Mouse (Mus musculus) WW6 (cell line): Measurements from ENCODE around the gene Abracl.

ENCODE experiments used
- DNase-seq: peaks from one replicate; pipeline ENCODE4 v3.0.0-alpha.2; 2013; ENCODE audit warnings: low read depth, low spot score

Gene Abracl

DNA sequence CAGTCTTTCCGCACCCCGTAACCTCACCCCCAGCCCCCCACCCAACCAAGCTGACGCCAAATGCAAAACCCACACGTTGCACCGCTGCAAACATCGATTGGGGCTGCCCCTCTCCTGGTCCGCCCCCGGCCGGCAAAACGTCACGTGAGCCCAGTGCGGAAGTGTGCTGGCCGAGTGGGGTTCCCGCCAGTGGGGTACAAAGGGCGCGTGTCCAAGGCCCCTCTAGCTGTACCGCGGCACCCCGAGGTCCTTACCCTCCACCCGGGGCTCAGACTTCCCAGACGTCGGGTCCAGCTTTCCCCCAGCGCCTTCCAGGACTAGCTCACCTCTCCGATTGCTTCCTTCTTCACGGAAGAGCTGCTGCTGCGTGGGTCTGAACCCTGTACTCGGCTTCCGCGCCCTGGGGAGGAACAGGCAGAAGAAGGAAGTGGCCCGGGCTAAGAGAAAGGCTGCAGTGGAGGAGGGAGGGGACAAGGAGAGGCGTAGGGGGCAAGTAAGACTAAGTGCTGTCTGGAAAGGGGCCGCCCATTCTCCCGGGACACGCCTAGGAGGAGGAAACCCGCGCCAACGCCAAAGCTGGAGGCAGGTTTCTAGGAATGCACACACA, at the start of gene Abracl:
Gene Abracl (minus strand): TSS at position 548 of the 607 bp plus-strand sequence.
- DNase-seq = peak; percentile 62

DNA sequence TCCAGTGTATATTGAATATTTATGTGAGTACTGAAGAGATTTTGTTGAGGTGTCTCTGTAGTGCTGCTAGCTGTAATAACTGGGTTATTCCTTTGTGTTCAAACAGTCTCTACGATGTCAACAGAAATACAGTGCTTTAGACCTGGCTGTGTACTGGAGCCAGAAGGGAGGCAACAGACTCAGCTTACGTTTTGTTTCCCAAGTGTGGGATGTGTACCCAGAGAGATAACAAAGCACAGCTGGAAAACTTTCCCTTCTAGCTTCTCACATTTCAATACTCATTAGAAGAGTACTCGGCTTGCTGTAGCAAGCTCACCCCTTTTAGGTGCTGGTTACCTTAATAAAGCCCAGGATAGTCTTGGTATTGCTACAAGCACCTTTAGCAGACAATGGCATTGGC, 49.8 kb upstream of the Abracl start:
- no peak for DNase-seq

DNA sequence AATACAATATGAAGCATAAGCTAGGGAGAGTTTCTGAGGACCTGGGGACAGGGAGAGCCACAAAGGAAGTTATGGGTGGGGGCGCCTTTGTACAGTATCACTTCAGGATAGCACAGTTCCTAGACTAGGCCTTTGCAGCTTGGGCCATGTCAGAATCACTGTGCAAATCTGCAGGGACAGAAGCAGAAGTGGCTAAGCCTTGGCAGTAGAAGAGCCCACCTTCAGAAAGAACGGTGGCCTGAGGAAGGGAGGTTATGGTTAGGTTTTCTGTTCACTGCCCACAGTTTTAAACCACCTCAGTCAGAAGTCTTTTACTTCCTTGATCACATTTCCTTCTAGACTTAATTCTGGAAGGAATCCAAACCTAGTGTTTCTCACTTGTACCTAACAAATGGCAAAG, 47.5 kb upstream of the Abracl start:
- DNase-seq = no peak

DNA sequence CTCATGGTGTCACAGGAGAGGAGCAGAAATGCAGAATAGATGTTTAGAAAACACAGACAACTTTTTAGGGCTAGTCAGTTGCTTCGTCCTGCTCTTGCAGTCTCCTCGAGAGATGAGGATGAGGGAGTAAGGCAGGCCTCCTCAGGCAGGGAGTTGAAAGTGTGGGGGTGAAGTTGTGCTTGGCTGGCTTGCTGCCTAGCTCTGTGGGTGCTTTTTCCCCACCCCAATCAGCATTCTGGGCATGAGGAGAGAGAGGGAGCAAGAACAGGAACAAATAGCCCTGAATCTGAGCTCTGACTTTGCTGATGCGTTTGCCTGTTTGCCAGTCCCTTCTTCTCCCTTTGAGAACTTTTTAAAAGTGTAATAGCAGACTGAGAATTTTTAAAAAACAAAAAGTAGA, 47.1 kb upstream of the Abracl start:
- no peak for DNase-seq

DNA sequence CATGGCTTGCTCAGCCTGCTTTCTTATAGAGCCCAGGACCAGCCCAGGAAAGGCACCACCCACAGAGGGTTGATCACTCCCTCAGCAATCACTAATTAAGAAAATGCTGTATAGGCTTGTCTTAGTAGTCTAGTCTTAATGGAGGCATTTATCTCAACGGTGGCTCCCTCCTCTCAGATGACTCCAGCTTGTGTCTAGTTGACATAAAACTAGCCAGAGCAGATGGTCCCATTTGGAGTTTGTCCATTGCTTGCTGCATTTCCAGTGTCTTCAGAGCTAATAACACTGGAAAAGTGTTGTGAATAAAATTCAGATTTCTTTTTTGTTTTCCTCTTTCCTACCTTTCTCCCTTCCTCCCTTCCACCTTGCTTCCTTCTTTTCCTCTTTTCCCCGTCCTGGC, 46.5 kb upstream of the Abracl start:
- no peak for DNase-seq

DNA sequence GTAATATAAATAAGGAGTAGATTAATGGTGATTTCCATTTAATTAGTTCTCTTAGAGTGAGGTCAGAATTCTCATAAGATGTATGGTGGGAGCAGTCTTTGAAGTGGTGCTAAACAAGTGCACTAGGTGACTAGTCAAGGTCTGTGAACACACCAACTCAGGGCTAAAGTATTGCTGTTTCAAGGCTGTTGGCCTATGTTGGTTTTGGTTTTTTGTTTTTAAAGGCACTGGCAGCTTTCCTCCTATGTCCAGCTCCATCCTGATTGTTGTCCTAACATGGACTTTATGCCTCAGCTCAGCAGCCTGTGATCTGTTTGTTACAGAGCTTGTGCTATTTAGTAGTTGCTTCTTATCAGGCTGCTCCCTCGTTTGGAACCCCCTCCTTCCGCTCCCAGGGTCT, 45.8 kb upstream of the Abracl start:
- no peak for DNase-seq

DNA sequence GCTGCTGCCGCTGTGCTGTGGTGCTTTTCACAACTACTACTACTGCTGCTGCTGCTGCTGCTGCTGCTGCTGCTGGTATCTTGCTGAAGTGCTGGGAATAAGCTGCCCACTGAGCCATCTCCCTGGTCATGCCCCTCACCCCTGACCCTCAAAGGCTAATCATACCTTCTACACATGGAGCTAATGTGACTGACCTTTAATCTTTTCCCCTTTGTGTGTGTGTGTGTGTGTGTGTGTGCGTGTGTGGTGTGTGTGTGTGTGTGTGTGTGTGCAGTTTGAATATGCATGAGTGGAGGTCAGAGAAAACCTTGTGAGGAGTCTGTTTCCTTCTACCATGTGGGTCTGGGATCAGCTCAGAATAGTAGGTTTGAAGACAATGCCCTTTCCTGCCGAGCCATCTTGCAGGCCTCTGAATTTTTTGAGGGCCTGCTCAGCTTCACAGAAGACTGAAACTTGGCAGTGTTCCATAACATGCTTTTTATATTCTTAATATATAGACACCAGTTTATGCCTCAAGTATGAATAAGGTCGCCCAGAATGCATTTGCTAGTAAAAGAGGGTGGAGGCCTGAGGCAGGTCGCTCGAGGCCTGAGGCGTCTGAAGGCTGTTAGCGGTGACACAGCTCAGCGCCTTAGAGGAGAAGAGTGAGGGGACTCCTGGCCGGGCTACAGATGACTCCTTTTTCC, 44.8 kb upstream of the Abracl start:
- DNase-seq = no peak

DNA sequence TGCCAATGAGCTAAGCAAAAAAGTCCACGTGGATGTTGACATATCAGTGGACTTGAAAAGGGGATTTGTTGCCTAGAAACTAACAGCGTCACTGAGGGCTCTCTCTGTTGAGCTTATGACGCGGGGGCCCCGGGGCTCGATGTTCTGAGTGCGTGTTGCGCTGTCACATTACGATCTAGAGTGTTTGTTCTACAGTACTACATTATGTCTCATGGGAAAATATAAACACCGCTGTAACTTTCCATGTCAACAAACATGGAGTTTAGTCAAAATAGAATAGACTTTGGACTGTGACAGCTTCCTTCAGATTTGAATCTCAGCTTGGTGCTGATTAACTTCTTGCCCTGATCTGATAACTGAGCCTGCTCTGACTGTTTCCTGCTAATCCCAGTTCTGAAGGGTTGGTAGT, 42.9 kb upstream of the Abracl start:
- no peak for DNase-seq

DNA sequence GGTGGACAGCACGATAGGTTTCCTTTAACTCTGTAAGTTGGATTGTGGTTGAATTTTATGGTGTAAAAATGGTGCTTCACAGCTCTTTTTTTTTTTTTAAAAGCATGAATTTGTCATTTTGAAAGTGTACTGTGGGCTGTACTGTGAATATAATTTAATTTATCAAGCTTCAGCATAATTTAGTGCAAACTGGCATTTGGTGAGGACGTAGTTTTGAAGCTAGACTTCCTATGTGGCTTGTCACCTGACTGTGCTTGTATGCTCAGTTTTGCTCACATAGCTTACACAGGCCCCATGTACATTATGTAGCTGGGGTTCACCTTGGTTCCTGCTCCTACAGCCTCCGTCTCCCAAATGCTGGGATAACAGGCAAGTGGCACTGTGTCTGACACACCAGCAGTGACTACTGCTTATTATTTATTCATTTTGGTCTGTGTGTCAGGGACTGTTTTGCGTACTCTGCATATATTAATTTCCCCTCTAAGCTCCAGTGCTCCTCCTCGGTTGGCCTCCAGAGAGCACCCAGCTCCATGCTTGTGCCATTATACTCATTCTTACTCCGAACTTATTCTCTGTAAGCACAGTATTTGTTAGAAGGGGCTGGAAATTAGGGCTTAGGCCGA, 41.6 kb upstream of the Abracl start:
- DNase-seq = no peak

DNA sequence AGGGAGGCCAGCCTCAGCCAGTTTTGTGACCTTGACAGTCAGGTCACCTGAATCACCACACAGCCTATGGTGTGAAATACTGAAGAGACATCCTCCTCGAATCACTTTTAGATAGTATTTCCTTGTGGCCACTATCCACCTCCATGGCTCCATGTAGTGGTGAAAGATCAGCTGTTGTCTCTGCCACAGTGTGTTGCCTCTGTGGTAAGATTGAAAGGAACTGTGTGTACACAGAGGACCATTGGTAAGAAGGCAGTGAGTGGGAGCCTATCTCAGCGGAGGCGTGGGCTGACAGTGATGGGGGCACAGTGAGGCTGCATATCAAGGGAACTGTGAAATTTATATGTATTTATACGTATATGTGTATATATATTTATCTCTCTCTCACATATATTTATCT, 38.4 kb upstream of the Abracl start:
- DNase-seq = no peak

DNA sequence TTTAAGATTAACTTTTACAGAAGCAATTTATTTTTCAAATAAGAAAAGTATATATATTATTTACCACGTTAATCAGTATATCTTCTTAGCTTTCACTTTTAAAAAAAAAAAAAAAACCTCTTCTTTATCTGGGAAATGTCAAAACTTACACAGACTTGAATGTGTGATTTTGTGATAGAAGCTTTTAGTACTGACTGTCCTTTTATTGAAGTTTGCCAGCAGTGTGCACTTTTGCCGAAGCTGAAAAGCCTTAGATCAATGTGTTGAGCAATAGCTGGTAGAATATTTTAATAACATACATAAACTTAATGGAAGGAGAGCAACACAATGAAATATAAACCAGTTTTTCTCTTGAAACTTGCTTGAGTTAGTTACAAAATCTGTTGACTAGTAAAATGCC, 37.7 kb upstream of the Abracl start:
- DNase-seq = no peak

DNA sequence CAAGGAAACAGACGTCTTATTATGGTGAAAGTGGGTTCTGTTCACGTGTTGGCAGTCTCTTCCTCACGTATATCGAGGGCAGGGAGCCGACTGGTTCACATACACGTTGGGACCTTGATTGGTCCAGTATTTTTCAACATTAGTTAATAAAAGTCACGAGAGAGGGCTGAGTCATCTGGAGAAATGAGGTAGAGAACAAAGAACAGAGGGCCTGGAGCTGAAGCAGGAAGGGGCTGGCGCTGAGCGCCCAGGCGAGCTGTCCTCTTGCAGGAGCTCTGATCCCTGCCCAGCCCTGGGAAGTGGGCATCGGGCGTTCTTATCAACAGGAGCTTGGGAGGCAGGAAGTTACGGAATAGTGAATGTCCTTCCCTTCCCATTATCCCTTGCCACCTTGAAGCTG, 36.7 kb upstream of the Abracl start:
- DNase-seq = no peak

DNA sequence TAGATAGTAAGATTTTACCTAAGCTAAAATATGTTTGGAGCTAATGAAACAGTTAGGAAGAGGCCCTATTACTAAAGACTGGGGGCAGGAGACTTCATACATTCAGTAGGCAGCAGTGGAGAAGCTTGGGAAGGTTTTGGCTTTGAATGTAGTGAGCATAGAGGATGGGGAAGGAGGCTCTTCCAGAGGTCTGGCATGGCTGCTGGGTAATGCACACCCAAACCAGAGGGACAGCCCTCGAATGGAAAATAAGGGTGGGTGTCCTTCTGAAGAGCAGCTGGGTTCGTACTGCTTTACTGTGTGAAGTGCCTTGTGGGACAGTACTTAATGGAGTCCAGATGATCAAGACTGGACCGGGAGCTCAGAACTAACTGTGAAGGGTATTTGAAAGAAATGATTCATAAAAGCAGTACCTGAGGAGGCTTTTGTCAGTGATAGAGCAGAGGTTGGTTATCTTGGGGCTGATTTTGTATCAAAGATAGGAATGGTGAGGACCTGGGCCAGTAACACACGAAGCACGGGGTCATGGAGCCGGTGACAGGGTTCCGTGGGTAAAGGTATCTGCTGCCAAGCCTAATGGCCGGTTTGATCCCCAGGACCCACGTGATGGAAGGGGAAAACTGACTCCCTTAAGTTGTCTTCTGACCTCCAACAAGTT, 35.7 kb upstream of the Abracl start:
- DNase-seq = no peak

DNA sequence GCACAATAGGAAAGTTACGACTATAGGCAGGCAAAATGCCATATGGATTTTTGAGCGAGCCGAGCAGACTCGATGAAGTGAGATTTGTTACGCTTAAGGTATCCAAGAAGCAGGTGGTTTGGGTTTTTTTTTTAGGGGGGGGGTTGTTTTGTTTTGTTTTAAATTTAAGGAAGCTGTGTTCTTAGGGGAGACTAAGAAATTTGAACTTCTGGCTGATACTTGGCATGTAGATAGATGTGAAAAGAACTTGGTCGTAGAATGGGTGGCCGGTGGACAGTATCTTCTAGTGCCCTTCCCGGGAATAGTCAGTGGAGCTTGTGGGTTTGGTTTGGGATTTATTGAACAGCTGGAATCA, 33.3 kb upstream of the Abracl start:
- DNase-seq = no peak

DNA sequence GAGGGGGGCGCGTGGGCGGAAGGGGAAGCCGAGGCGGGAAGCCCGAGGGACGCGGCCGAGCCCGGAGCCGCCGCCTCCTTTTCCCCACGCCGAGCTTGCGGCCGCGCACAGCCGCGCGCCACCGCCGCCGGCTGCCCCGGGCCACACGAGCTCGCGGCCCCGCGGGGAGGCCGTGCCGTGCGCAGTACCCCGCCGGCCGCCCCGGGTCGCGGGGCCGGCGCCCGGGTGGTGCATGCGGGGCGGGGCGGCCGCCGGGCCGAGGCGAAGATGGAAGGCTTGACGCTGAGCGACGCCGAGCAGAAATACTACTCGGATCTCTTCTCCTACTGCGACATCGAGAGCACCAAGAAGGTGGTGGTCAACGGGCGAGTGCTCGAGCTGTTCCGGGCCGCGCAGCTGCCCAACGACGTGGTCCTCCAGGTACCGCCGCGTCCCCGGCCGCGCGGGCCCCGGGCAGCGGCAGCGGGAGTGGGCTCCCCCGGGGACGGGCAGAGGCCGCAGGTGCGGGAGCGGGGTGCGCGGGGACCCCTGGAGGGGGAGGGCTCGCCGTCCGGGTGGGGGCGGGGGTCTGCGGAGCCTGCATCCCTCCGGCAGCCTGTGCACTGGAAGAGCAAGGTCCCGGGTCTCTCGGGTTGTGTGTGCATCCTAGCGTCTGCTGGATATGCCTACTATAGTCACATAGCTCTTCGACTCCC, 32.8 kb upstream of the Abracl start, which contains the start of gene Reps1:
Gene Reps1 (plus strand): TSS at position 166 of the 695 bp plus-strand sequence.
- no peak for DNase-seq

DNA sequence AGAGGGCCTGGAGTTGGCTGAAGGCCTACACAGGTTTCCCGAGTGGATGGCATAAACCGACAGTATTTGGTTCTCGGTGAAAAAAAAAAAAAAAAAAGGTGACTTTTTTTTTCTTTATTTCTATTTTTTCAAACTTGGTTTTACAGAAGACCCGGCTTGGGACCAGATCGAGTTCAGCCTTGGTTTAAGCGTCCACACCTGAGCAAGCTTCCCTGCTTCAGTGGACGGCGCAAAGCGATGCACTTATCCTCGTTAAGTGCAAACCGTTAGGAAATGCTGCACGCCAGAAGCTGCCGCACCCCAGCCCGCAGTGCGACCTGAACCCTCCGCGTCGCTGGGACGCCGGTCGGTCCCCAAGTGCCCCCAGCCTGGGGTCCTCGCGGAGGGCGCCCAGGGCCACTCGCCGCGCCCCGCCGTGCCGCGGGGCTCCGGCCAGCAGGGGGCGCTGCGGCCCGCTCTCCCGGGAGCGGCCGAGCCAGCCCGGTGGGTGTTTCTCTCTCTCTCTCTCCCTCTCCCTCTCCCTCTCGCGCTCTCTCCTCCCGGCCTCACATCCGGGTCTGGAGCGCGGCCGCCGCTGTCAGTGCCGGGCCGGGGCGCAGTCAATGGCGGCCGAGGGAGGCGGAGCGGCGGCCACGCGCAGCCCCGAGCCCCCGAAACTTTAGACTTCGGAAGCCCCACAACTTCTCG, 32.1 kb upstream of the Abracl start:
- DNase-seq = peak; percentile 50

DNA sequence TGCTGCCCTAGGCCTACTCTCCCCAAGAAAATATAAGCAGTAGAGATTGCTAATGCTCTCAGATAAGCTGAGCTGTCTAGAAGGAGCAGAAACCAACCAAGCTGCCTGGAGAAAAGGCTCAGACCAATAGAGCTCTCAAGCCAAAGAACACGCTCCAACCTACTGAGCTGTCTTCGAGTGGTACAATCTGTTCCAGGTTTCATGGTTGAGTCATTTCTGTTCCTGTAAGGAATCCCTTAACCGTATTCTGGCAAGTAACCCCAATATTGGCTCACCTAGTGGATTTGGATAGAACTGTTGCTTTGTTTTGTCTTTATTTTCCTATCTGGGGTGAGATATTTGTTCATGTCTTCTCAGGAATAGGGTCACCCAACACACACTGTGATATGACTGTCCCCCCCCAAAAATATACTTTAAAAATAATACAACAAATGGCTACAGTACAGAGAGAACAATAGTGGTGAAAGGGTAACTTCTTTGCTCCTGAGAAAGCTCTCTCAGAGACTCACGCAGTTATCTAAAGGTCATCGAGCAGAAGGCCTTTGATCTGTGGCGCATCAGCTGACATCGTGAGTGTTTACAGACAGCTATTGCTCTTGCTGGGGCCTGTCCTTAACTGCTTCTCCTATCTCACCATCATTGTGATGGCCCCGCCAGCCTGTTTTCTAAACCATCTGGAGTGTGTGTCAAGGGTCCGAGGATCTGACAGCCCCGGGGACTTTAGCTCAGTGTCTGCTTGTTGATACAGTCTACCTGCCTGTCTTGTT, 24.5 kb upstream of the Abracl start:
- no peak for DNase-seq

DNA sequence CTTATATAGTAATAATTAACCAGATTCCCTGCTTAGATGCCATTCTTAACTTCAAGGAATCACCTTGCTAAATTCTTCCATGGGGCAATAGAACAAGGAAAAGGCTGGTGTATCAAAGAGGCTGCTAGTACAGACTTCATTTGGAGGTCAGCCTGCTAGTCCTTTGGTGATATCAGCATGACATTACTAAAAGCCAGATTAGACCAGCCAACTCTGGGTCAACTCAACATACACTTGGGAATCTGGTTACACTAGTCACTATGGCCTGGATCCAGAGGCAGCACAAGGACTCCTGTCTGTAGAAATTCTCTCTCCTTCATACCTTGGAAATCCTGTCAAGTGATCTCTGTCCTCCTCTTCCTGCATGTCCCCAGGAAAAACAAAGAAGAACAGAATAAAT, 23.3 kb upstream of the Abracl start:
- DNase-seq = no peak

DNA sequence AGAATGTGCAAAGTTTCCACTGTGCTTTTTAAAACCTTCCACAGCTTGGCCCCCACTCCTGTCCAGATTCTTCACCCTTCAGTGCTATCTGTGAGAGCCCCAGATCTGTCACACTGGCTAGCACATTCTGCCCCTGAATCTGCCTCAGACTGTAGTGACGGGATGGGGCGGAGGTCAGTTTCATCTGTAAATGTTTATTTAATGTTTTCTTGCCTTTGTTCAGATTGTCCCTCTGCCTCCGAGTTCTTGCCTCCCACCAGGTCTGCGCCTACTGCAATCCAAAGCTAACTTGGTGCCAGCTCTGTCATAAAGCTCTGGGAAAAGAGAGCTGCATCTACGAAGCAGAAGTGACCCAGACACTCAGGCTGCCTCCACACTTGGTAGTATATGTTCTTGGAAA, 13.8 kb upstream of the Abracl start:
- DNase-seq = no peak

DNA sequence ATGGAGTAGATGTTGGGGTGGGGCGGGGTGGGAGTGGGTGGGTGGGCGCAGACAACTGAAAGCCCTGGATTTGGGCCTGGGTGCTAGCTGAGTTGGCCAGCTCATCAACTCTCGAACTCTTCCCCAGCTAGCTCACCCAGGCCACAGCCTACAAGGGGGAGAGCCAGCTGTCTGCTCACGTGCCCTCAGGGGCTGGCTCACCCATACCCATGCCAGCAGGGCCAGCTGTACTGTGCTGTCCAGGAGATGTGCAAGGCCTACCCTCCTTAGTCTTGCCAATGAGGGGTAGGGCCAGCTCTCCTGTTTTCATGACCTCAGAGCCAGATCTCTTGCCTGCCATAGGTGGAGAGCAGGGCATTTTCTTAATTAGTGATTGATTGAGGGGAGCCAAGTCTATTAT, 11.3 kb upstream of the Abracl start:
- no peak for DNase-seq

DNA sequence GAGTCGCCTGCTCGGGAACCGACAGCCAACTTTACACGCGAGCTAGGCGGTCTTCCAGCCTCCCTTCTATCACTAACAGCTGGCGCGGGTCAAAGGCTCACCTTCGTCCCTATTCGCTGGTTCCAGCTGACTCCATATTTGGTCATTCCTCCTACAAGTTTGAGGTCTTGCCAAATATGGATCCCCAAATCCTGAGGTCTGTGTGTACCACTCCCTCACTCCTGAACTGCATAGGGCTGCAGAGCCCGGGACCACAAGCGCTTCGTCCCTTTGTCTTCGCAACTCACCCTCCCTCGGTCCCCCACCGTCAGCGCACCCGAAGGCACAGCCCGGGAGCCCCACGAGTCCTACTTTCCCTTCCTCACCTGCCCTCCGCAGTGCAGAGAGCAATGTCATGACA, 776 bp downstream of the Abracl start:
- DNase-seq = no peak
